Mouse (Mus musculus) E14TG2a.4 (cell line): ENCODE results near the gene Eya4.

Source experiments
- CTCF ChIP-seq: conservative IDR thresholded peaks from 2 replicates; pipeline ENCODE4 v1.5.1; 2014; ENCODE audit warnings: low read length
- NANOG ChIP-seq: IDR thresholded peaks from 2 replicates; pipeline ENCODE4 v1.6.1; 2014; ENCODE audit warnings: borderline replicate concordance, low read length, mixed read lengths
- POU5F1 ChIP-seq: IDR thresholded peaks from 2 replicates; pipeline ENCODE4 v1.6.1; 2014; ENCODE audit warnings: low read length, borderline replicate concordance

DNA sequence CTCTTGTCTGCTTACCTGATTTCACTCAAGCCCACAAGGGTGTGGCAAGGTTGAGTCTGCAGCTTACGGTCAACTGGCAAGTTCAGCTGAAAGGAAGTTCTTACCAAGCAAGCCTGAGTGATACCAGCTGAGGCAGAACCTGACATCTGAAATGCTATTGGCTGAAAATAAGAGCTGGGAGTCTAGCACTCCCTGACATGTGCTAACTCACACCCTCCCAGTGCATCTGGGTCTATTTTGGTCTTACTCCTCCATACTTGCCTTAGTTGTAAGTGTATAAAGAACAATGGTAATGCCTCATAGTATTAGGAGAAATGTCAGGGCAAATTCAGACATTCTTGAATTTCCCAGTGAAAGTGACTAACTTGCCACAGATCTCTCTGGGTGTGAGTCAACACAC, 260.3 kb downstream of the Eya4 start:
- TF ChIP-seq CTCF (no peak), POU5F1 (no peak), NANOG (no peak)
